Mouse (Mus musculus) liver, postnatal 0 days (tissue): ENCODE measurements around the gene Izumo1r. TPM values are rescaled to one million over a fixed set of nuclear protein-coding genes. Genes with fewer than 3 reads are reported as not detected.

Experiments
- ATAC-seq: fragments of 200-750 bp; cut with Nextera tagmentation; 2 replicates; pipeline ENCODE4 v1.8.0; 2017; ENCODE audit warnings: mild to moderate bottlenecking, moderate library complexity
- DNase-seq: peaks from one replicate; pipeline ENCODE4 v3.0.0-alpha.2; 2016
- H3K27ac ChIP-seq: fragments of 300-500 bp; sonication (generic); 2 replicates; pipeline ENCODE4 v1.5.1; 2014; ENCODE audit warnings: antibody characterized with exemption, moderate library complexity, mild to moderate bottlenecking, low read depth
- H3K27me3 ChIP-seq: fragments of 300-500 bp; sonication (generic); 2 replicates; pipeline ENCODE4 v1.6.1; 2014; ENCODE audit warnings: low read length, control low read depth, mixed read lengths; ENCODE audit not compliant: insufficient read depth
- H3K36me3 ChIP-seq: fragments of 300-500 bp; sonication (generic); replicated peaks from 2 replicates; pipeline ENCODE4 v1.6.1; 2014; ENCODE audit warnings: mild to moderate bottlenecking, control low read depth, low read length, moderate library complexity, mixed read lengths; ENCODE audit not compliant: insufficient read depth
- H3K4me1 ChIP-seq: fragments of 300-500 bp; sonication (generic); 2 replicates; pipeline ENCODE4 v1.6.1; 2014; ENCODE audit warnings: antibody characterized with exemption, mild to moderate bottlenecking, control low read depth; ENCODE audit not compliant: insufficient read depth
- H3K4me2 ChIP-seq: fragments of 300-500 bp; sonication (generic); 2 replicates; pipeline ENCODE4 v1.6.1; 2014; ENCODE audit warnings: low read depth, mild to moderate bottlenecking, low read length, moderate library complexity, mixed read lengths
- H3K4me3 ChIP-seq: fragments of 300-500 bp; sonication (generic); 2 replicates; pipeline ENCODE4 v1.5.1; 2014; ENCODE audit warnings: low read depth, low read length
- H3K9ac ChIP-seq: fragments of 300-500 bp; sonication (generic); replicated peaks from 2 replicates; pipeline ENCODE4 v1.6.1; 2014; ENCODE audit warnings: mild to moderate bottlenecking, moderate library complexity
- H3K9me3 ChIP-seq: fragments of 300-500 bp; sonication (generic); 2 replicates; pipeline ENCODE4 v1.6.1; 2016; ENCODE audit warnings: mild to moderate bottlenecking, control low read depth, low read length, mixed read lengths
- CTCF ChIP-seq: sonication (generic); IDR thresholded peaks from 2 replicates; pipeline ENCODE4 v1.5.1; 2016; ENCODE audit warnings: antibody characterized with exemption, low read depth
- EP300 ChIP-seq: IDR thresholded peaks from 2 replicates; pipeline ENCODE4 v1.6.1; 2016; ENCODE audit warnings: antibody characterized with exemption, low read depth, mild to moderate bottlenecking
- WGBS: fragments of 180-500 bp; shearing (Covaris S2); extraction: QIAGEN DNeasy Blood & Tissue Kit; methylation state at CpG from one replicate; pipeline ENCODE4 v1.1.7; 2014; ENCODE audit not compliant: insufficient replicate concordance; 5-methylcytosine and 5-hydroxymethylcytosine counted together
- polyA plus RNA-seq: library from polyadenylated mRNA; unstranded; fragments of >200 nt; fragmentation: Nextera tagmentation; extraction: Ambion mirVana; gene quantifications from 2 replicates; pipeline ENCODE4 v1.2.1, GENCODE M21; 2015

The Izumo1r gene
- polyA plus RNA-seq, 1 experiment from 2014 or later = not detected

GRCm38 (mm10) chr9:14921971-14922560 is 18.3 kb upstream of the Izumo1r start:
- no peak overlapping the region for H3K4me3 ChIP-seq
- no peaks in the 10 kb centered on the region for H3K36me3 ChIP-seq
- H3K9ac ChIP-seq = no peak overlapping the region
- H3K4me1 ChIP-seq = no peaks in the 10 kb centered on the region
- DNase-seq (no peak), ATAC-seq (no peak)
- H3K27me3 ChIP-seq = no peaks in the 10 kb centered on the region
- WGBS = 41% methylated on average over 1 of the region's 1 CpGs
- no peak overlapping the region for H3K4me2 ChIP-seq
- H3K27ac ChIP-seq = no peak overlapping the region
- TF ChIP-seq CTCF (no peak), EP300 (no peak)
- no peaks in the 10 kb centered on the region for H3K9me3 ChIP-seq

DNA sequence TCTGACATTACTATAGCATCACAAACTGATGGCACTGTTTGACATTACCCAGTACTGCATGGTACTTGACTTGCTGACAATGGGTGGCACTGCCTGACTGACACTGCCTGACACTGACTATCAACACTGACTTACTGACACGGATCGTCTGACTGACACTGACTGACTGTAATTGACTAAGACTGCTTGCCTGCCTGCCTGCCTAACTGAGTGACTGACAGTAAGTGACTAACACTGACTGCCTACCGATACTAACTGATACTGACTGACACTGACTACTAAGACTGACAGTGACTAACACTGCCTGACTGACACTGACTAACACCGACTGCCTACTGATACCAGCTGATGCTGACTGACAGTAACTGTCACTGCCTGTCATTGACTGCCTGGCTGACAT is 17.5 kb upstream of the Izumo1r start:
- TF ChIP-seq CTCF (no peak), EP300 (no peak)
- no peak overlapping the region for H3K4me3 ChIP-seq
- no peak overlapping the region for H3K27ac ChIP-seq
- ATAC-seq (no peak), DNase-seq (no peak)
- WGBS = 67% methylated on average over 4 of the region's 4 CpGs
- H3K9ac ChIP-seq = no peak overlapping the region
- H3K4me1 ChIP-seq = no peaks in the 10 kb centered on the region
- no peak overlapping the region for H3K4me2 ChIP-seq
- no peaks in the 10 kb centered on the region for H3K27me3 ChIP-seq
- H3K9me3 ChIP-seq = no peaks in the 10 kb centered on the region
- H3K36me3 ChIP-seq = no peaks in the 10 kb centered on the region

DNA sequence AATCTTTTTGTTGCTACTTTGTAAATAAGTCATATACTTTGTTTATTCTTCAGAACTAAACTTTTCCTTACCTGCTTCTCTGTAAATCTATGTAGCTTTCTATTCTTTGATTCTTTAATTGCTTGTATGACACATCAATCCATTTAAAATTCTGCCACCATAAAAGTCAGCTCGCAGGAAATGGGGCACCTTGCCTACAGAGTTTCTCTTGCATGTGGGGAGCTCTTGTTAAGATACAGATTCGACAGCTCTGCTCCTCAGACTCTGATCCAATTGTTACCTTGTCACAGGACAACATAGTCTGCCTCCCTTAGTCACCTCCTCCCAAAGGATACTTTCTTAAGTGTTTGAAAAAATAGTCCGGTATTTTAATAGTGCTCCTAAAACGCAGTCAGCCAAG is 16.9 kb upstream of the Izumo1r start:
- Histone ChIP-seq H3K9me3 (no peaks in the 10 kb centered on the region), H3K4me2 (no peak overlapping the region), H3K4me3 (no peak overlapping the region), H3K27me3 (no peaks in the 10 kb centered on the region), H3K9ac (no peak overlapping the region), H3K36me3 (no peaks in the 10 kb centered on the region), H3K4me1 (no peaks in the 10 kb centered on the region), H3K27ac (no peak overlapping the region)
- ATAC-seq (no peak), DNase-seq (no peak)
- TF ChIP-seq EP300 (no peak), CTCF (no peak)
- 70% methylated on average over 4 of the region's 4 CpGs for WGBS

DNA sequence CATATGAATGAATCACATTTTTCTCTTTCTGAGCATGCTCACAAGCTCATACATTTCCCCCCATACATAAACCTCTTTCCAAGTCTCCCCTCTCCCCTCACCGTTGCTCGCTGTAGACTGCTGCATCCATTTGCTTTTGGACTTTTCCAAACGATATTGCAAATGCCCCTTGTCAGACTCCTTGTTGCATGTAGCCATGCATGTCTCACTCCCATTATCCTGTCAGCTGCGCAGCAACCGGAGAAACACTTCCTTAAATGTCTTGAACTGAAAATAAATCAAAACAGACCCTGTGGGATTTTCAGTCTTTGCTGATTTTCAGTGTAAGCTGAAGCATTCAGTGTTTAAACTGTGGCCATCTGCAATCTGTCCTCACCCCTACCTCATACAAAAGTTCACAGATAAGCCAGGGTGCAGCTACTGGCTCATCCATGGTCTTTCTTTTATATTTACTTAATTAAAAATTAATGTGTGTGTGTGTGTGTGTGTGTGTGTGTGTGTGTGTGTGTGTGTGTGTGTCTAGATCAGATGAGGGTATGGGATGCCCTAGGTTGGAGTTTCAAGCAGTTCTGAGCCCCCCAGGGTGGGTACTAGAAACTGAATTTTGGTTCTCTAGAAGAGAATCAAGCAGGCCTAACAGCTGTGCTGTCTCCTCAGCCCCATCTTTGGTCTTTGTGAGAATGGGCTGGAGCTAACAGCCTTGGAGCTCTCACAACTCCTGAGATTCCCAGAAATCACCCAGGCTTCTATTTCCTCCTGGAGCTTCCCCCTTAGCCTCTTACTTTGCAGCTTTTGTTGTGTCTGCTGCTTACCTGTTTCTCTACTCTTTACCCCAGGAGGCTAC is 15.3 kb upstream of the Izumo1r start:
- H3K4me3 ChIP-seq = no peak overlapping the region
- no peaks in the 10 kb centered on the region for H3K27me3 ChIP-seq
- no peak overlapping the region for H3K9ac ChIP-seq
- H3K4me2 ChIP-seq = no peak overlapping the region
- DNase-seq = no peak
- 66% methylated on average over 5 of the region's 5 CpGs for WGBS
- H3K27ac ChIP-seq = no peak overlapping the region
- H3K9me3 ChIP-seq = no peaks in the 10 kb centered on the region
- H3K4me1 ChIP-seq = no peaks in the 10 kb centered on the region
- H3K36me3 ChIP-seq = no peaks in the 10 kb centered on the region
- ATAC-seq = no peak
- TF ChIP-seq EP300 (no peak), CTCF (no peak)

GRCm38 (mm10) chr9:14917661-14918060 is 13.9 kb upstream of the Izumo1r start:
- Histone ChIP-seq H3K4me3 (no peak overlapping the region), H3K27ac (no peak overlapping the region), H3K27me3 (no peaks in the 10 kb centered on the region), H3K36me3 (no peaks in the 10 kb centered on the region), H3K4me2 (no peak overlapping the region), H3K4me1 (no peaks in the 10 kb centered on the region), H3K9ac (no peak overlapping the region), H3K9me3 (no peaks in the 10 kb centered on the region)
- TF ChIP-seq EP300 = no peak
- no peak for TF ChIP-seq CTCF
- WGBS = 97% methylated on average over 2 of the region's 2 CpGs
- DNase-seq = no peak
- no peak for ATAC-seq

DNA sequence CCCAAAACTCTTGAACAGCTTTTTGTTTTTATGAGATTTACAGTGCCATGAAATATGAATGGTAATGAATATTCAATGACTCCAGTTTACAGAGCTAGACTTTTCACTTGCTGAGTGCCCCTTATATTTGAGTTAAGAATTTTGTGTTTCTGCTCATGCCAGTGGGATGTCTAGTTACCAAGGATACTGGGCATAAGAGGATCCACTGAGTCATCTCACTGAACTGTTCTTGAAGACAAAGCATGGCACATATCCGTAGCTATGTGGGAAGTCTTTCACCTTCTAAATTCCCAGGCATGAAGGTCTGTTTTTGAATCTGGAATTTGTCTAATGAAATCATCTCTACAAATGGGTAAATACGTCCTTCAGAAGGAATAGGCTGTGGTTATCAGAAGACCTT is 8.3 kb upstream of the Izumo1r start:
- H3K4me3 ChIP-seq = no peak overlapping the region
- H3K27ac ChIP-seq = no peak overlapping the region
- H3K36me3 ChIP-seq = no peaks in the 10 kb centered on the region
- ATAC-seq = no peak
- no peaks in the 10 kb centered on the region for H3K27me3 ChIP-seq
- 67% methylated on average over 2 of the region's 2 CpGs for WGBS
- no peaks in the 10 kb centered on the region for H3K9me3 ChIP-seq
- H3K4me1 ChIP-seq = no peaks in the 10 kb centered on the region
- no peak for DNase-seq
- H3K9ac ChIP-seq = no peak overlapping the region
- TF ChIP-seq CTCF (no peak), EP300 (no peak)
- H3K4me2 ChIP-seq = no peak overlapping the region
